Mouse (Mus musculus): ENCODE measurements at regions not wholly inside any gene's neighbourhood (a gene's known extent, or its start where the extent isn't known, plus 50 kb on each side); places are given as distances from the start of the nearest gene placed in this dataset.

GRCm38 (mm10) chr1:126898484-126898883 lies 67.9 kb upstream of the Nckap5 start:
- Histone ChIP-seq H3K36me3 (ENCODE audit: control insufficient read depth, insufficient read depth, low read length) (no peaks in the 10 kb centered on the region), H3K4me1 (ENCODE audit: control insufficient read depth, insufficient read depth, low read length) (no peaks in the 10 kb centered on the region), H3K4me3 (ENCODE audit: insufficient read depth, low read depth, low read length) (no peak overlapping the region), H3K27me3 (replicated peaks; ENCODE audit: control insufficient read depth, insufficient read depth, low read length) (no peaks in the 10 kb centered on the region), H3K27ac (ENCODE audit: insufficient read depth, low read depth, low read length) (no peak overlapping the region)
- WGBS = 77% methylated on average over 3 of the region's 3 CpGs
- no peak for DNase-seq
- TF ChIP-seq POLR2A (IDR thresholded peaks at IDR 0.05; ENCODE audit: low read depth, low read length) (no peak), CTCF (conservative IDR thresholded peaks at IDR 0.05; ENCODE audit: insufficient read depth, insufficient read length, low read depth, low read length) (no peak)

GRCm38 (mm10) chr1:126896895-126897294 lies 66.3 kb upstream of the Nckap5 start:
- no peak for TF ChIP-seq CTCF (conservative IDR thresholded peaks at IDR 0.05; ENCODE audit: insufficient read depth, insufficient read length, low read depth, low read length)
- no peak for TF ChIP-seq POLR2A (IDR thresholded peaks at IDR 0.05; ENCODE audit: low read depth, low read length)
- Histone ChIP-seq H3K27me3 (replicated peaks; ENCODE audit: control insufficient read depth, insufficient read depth, low read length) (no peaks in the 10 kb centered on the region), H3K4me1 (ENCODE audit: control insufficient read depth, insufficient read depth, low read length) (no peaks in the 10 kb centered on the region), H3K36me3 (ENCODE audit: control insufficient read depth, insufficient read depth, low read length) (no peaks in the 10 kb centered on the region), H3K27ac (ENCODE audit: insufficient read depth, low read depth, low read length) (no peak overlapping the region), H3K4me3 (ENCODE audit: insufficient read depth, low read depth, low read length) (no peak overlapping the region)
- 66% methylated on average over 4 of the region's 4 CpGs for WGBS
- DNase-seq = no peak

- 90% methylated on average over 3 of the region's 3 CpGs for WGBS
- TF ChIP-seq POLR2A (IDR thresholded peaks at IDR 0.05; ENCODE audit: low read depth, low read length) = no peak
- Histone ChIP-seq H3K27ac (ENCODE audit: insufficient read depth, low read depth, low read length) (no peak overlapping the region), H3K36me3 (ENCODE audit: control insufficient read depth, insufficient read depth, low read length) (no peaks in the 10 kb centered on the region), H3K4me3 (ENCODE audit: insufficient read depth, low read depth, low read length) (no peak overlapping the region), H3K27me3 (replicated peaks; ENCODE audit: control insufficient read depth, insufficient read depth, low read length) (no peaks in the 10 kb centered on the region), H3K4me1 (ENCODE audit: control insufficient read depth, insufficient read depth, low read length) (no peaks in the 10 kb centered on the region)
- no peak for DNase-seq
These were observed 50.2 kb upstream of the Nckap5 start for GRCm38 (mm10) chr1:126880801-126881200.

Measured in kidney, adult 2 months (tissue).